ENCODE assay signal across 8 mouse cellular contexts in genomic region chr7:109175670-109176625, GRCm38 (mm10). TPM values are rescaled to one million over a fixed set of nuclear protein-coding genes. Genes with fewer than 3 reads are reported as not detected.
DNase-seq lines count a peak whose midpoint lies in the region; ATAC-seq lines count a peak whose summit lies in the region.

No protein-coding gene starts in this region.

- H3K4me1 ChIP-seq in kidney, embryonic 16.5 days (ENCODE audit: insufficient read depth, low read length), result peaks cover 7% of the 10 kb centered on the region; the same call in 1 of the 2 replicates
- peaks cover 48% of the 10 kb centered on the region for H3K4me1 ChIP-seq in hindbrain, embryonic 13.5 days (replicated peaks)
- H3K4me1 ChIP-seq in midbrain, embryonic 16.5 days (ENCODE audit: control insufficient read depth, insufficient read depth, low read length), result peaks cover 28% of the 10 kb centered on the region

- peak overlapping the region; percentile 70; the same call in 1 of the 2 replicates for H3K9ac ChIP-seq in kidney, embryonic 16.5 days (replicated peaks; ENCODE audit: low read length)
- H3K9ac ChIP-seq in hindbrain, embryonic 13.5 days, result 0 out of 2 replicates have a peak overlapping the region, but pooled peaks have one; percentile 87
- H3K9ac ChIP-seq in midbrain, embryonic 16.5 days (ENCODE audit: low read depth, low read length), result peak overlapping the region; percentile 88

- no peak overlapping the region for H3K27ac ChIP-seq in kidney, embryonic 16.5 days (ENCODE audit: low read length)
- H3K27ac ChIP-seq in hindbrain, embryonic 13.5 days, result peak overlapping the region; percentile 84
- H3K27ac ChIP-seq in midbrain, embryonic 16.5 days (ENCODE audit: low read length), result peak overlapping the region; percentile 88

- H3K9me3 ChIP-seq in kidney, embryonic 16.5 days (ENCODE audit: low read length), result no peaks in the 10 kb centered on the region
- no peaks in the 10 kb centered on the region for H3K9me3 ChIP-seq in hindbrain, embryonic 13.5 days
- H3K9me3 ChIP-seq in midbrain, embryonic 16.5 days (replicated peaks; ENCODE audit: control insufficient read depth, low read length, poor library complexity, severe bottlenecking), result no peaks in the 10 kb centered on the region

- no peak for DNase-seq in kidney, adult 9 months
- peak; percentile 56 for DNase-seq in embryo, embryonic 10.5 days (ENCODE audit: low spot score)
- no peak for DNase-seq in kidney, postnatal 36 days
- no peak for DNase-seq in retina, embryonic 14.5 days (ENCODE audit: low spot score)
- no peak for DNase-seq in lung, postnatal 4 days

- peak overlapping the region; percentile 63 for H3K4me3 ChIP-seq in kidney, embryonic 16.5 days (ENCODE audit: low read length)
- H3K4me3 ChIP-seq in hindbrain, embryonic 13.5 days, result peak overlapping the region; percentile 64
- H3K4me3 ChIP-seq in midbrain, embryonic 16.5 days (ENCODE audit: low read depth, low read length), result peak overlapping the region; percentile 71

- peak overlapping the region; percentile 97 for H3K4me2 ChIP-seq in kidney, embryonic 16.5 days (replicated peaks; ENCODE audit: low read depth, low read length)
- peak overlapping the region; percentile 99 for H3K4me2 ChIP-seq in hindbrain, embryonic 13.5 days
- H3K4me2 ChIP-seq in midbrain, embryonic 16.5 days (ENCODE audit: low read length), result peak overlapping the region; percentile 94

- ATAC-seq in kidney, embryonic 16.5 days (ENCODE audit: low FRiP score, low TSS enrichment), result peak; percentile 36; the same call in 1 of the 2 replicates
- ATAC-seq in hindbrain, embryonic 13.5 days (ENCODE audit: low FRiP score), result peak; percentile 29
- peak; percentile 31 for ATAC-seq in midbrain, embryonic 16.5 days

- WGBS in kidney, embryonic 16.5 days, result 22% methylated on average over 13 of the region's 13 CpGs
- WGBS in hindbrain, embryonic 13.5 days, result 10% methylated on average over 13 of the region's 13 CpGs
- 3% methylated on average over 13 of the region's 13 CpGs for WGBS in midbrain, embryonic 16.5 days

- no peaks in the 10 kb centered on the region for H3K36me3 ChIP-seq in kidney, embryonic 16.5 days (ENCODE audit: insufficient read depth, low read length)
- H3K36me3 ChIP-seq in hindbrain, embryonic 13.5 days, result no peaks in the 10 kb centered on the region
- no peaks in the 10 kb centered on the region for H3K36me3 ChIP-seq in midbrain, embryonic 16.5 days (ENCODE audit: control insufficient read depth, insufficient read depth, low read length)

- peaks cover 44% of the 10 kb centered on the region for H3K27me3 ChIP-seq in kidney, embryonic 16.5 days (ENCODE audit: insufficient read depth, low read length)
- H3K27me3 ChIP-seq in hindbrain, embryonic 13.5 days, result peaks cover 65% of the 10 kb centered on the region
- H3K27me3 ChIP-seq in midbrain, embryonic 16.5 days (ENCODE audit: control insufficient read depth, insufficient read depth, low read depth, low read length), result no peaks in the 10 kb centered on the region

RNA-seq across cellular contexts. Expression of gene Lmo1, which starts 0.9 kb away (rescaled TPM):
- polyA plus RNA-seq in kidney, embryonic 16.5 days (2015; fragmentation: Nextera tagmentation; extraction: Ambion mirVana), result 7.6 and 7.7 TPM in 2 replicates
- 42.8 and 49.8 TPM in 2 replicates for polyA plus RNA-seq in hindbrain, embryonic 13.5 days (2015; fragmentation: Nextera tagmentation; extraction: Ambion mirVana)
- polyA plus RNA-seq in midbrain, embryonic 16.5 days (2015; fragmentation: Nextera tagmentation; extraction: Ambion mirVana), result 101 and 126 TPM in 2 replicates
